Mouse (Mus musculus): Measurements from ENCODE around the gene Duoxa1.

GRCm38 (mm10) chr2:122351931-122352329, 38.4 kb upstream of the Duoxa1 start:
- TF ChIP-seq CTCF (conservative IDR thresholded peaks at IDR 0.05; ENCODE audit: low read length) = no peak
- peak; percentile 65; the same call in 1 of the 2 replicates for TF ChIP-seq POU5F1 (IDR thresholded peaks at IDR 0.05; ENCODE audit: borderline replicate concordance, low read length)
